Mouse (Mus musculus) midbrain, embryonic 16.5 days (tissue): ENCODE data around the gene Mdm2. TPM values are rescaled to one million over a fixed set of nuclear protein-coding genes. Genes with fewer than 3 reads are reported as not detected.

ENCODE experiments used
- ATAC-seq: fragments of 200-750 bp; cut with Nextera tagmentation; 2 replicates; pipeline ENCODE4 v1.8.0; 2017; ENCODE audit warnings: moderate TSS enrichment
- H3K27ac ChIP-seq: fragments of 300-500 bp; sonication (generic); 2 replicates; pipeline ENCODE4 v1.5.1; 2014; ENCODE audit warnings: mild to moderate bottlenecking, low read length, mixed read lengths
- H3K27me3 ChIP-seq: fragments of 300-500 bp; sonication (generic); 2 replicates; pipeline ENCODE4 v1.6.1; 2014; ENCODE audit warnings: low read depth, low read length, mixed read lengths; ENCODE audit not compliant: control insufficient read depth, insufficient read depth
- H3K36me3 ChIP-seq: fragments of 300-500 bp; sonication (generic); 2 replicates; pipeline ENCODE4 v1.6.1; 2014; ENCODE audit warnings: mild to moderate bottlenecking, low read length, moderate library complexity, mixed read lengths; ENCODE audit not compliant: control insufficient read depth, insufficient read depth
- H3K4me1 ChIP-seq: fragments of 300-500 bp; sonication (generic); 2 replicates; pipeline ENCODE4 v1.6.1; 2014; ENCODE audit warnings: mild to moderate bottlenecking, low read length, mixed read lengths; ENCODE audit not compliant: control insufficient read depth, insufficient read depth
- H3K4me2 ChIP-seq: fragments of 300-500 bp; sonication (generic); 2 replicates; pipeline ENCODE4 v1.6.1; 2014; ENCODE audit warnings: mild to moderate bottlenecking, low read length, mixed read lengths
- H3K4me3 ChIP-seq: fragments of 300-500 bp; sonication (generic); 2 replicates; pipeline ENCODE4 v1.5.1; 2014; ENCODE audit warnings: low read depth, mild to moderate bottlenecking, low read length, moderate library complexity, mixed read lengths
- H3K9ac ChIP-seq: fragments of 300-500 bp; sonication (generic); 2 replicates; pipeline ENCODE4 v1.6.1; 2014; ENCODE audit warnings: low read depth, low read length, mixed read lengths
- H3K9me3 ChIP-seq: fragments of 300-500 bp; sonication (generic); replicated peaks from 2 replicates; pipeline ENCODE4 v1.6.1; 2014; ENCODE audit warnings: mild to moderate bottlenecking, low read length, mixed read lengths; ENCODE audit not compliant: control insufficient read depth, poor library complexity, severe bottlenecking
- WGBS: fragments of 180-500 bp; shearing (Covaris S2); extraction: QIAGEN DNeasy Blood & Tissue Kit; methylation state at CpG from one replicate; pipeline ENCODE4 v1.1.7; 2014; 5-methylcytosine and 5-hydroxymethylcytosine counted together
- polyA plus RNA-seq: library from polyadenylated mRNA; unstranded; fragments of >200 nt; fragmentation: Nextera tagmentation; extraction: Ambion mirVana; gene quantifications from 2 replicates; pipeline ENCODE4 v1.2.1, GENCODE M21; 2015

The Mdm2 gene
- polyA plus RNA-seq, 1 experiment from 2014 or later, result 53.1 TPM

DNA sequence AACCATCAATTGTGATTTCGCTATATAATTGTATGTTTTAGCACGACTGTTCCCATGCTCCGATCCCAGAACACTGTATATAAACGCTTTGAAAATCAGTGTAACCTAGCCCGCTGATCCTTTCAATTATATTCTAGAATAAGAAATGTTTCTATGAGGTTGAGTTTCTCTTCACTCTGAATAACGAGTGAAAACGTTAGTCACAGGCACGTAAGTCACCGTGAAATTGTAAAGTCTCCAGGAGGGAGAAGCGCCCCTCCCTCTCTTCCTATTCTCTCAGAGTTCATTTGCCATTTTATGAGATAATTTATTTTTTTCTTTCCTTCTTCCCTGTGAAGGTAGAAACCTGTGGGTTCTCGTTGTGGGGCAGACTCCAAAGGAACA lies 51.1 kb downstream of the Mdm2 start:
- WGBS, result 51% methylated on average over 11 of the region's 11 CpGs

GRCm38 (mm10) chr10:117658522-117659429 lies 51.8 kb downstream of the Mdm2 start:
- Histone ChIP-seq H3K4me1 (no peaks in the 10 kb centered on the region), H3K4me2 (no peak overlapping the region), H3K36me3 (no peaks in the 10 kb centered on the region), H3K9me3 (no peaks in the 10 kb centered on the region), H3K27me3 (no peaks in the 10 kb centered on the region), H3K9ac (no peak overlapping the region), H3K4me3 (no peak overlapping the region), H3K27ac (no peak overlapping the region)
- WGBS, result 95% methylated on average over 14 of the region's 14 CpGs
- no peak for ATAC-seq

More for the DNA sequence above, 51.1 kb downstream of the Mdm2 start:
- ATAC-seq, result no peak
- Histone ChIP-seq H3K9ac (no peak overlapping the region), H3K27ac (no peak overlapping the region), H3K9me3 (no peaks in the 10 kb centered on the region), H3K36me3 (no peaks in the 10 kb centered on the region), H3K4me1 (no peaks in the 10 kb centered on the region), H3K27me3 (no peaks in the 10 kb centered on the region), H3K4me3 (no peak overlapping the region), H3K4me2 (no peak overlapping the region)

- Histone ChIP-seq H3K27me3 (no peaks in the 10 kb centered on the region), H3K27ac (no peak overlapping the region), H3K4me1 (no peaks in the 10 kb centered on the region), H3K4me3 (no peak overlapping the region), H3K9me3 (no peaks in the 10 kb centered on the region), H3K36me3 (no peaks in the 10 kb centered on the region), H3K4me2 (no peak overlapping the region), H3K9ac (no peak overlapping the region)
- no peak for ATAC-seq
- whole genome bisulfite sequencing, result 80% methylated on average over 3 of the region's 3 CpGs
Observed at GRCm38 (mm10) chr10:117657659-117658306, 52.8 kb downstream of the Mdm2 start.

GRCm38 (mm10) chr10:117656985-117657658 lies 53.4 kb downstream of the Mdm2 start:
- H3K9ac ChIP-seq, result no peak overlapping the region
- no peak for ATAC-seq
- H3K9me3 ChIP-seq, result no peaks in the 10 kb centered on the region
- H3K4me2 ChIP-seq, result no peak overlapping the region
- no peaks in the 10 kb centered on the region for H3K27me3 ChIP-seq
- WGBS, result 82% methylated on average over 7 of the region's 7 CpGs
- no peak overlapping the region for H3K27ac ChIP-seq
- no peaks in the 10 kb centered on the region for H3K36me3 ChIP-seq
- no peak overlapping the region for H3K4me3 ChIP-seq
- H3K4me1 ChIP-seq, result no peaks in the 10 kb centered on the region

- WGBS, result 91% methylated on average over 6 of the region's 6 CpGs
- Histone ChIP-seq H3K27ac (no peak overlapping the region), H3K27me3 (no peaks in the 10 kb centered on the region), H3K4me3 (no peak overlapping the region), H3K4me1 (no peaks in the 10 kb centered on the region), H3K36me3 (no peaks in the 10 kb centered on the region), H3K4me2 (no peak overlapping the region), H3K9me3 (no peaks in the 10 kb centered on the region), H3K9ac (no peak overlapping the region)
- ATAC-seq, result no peak
Observed at GRCm38 (mm10) chr10:117656662-117656962, 53.9 kb downstream of the Mdm2 start.

DNA sequence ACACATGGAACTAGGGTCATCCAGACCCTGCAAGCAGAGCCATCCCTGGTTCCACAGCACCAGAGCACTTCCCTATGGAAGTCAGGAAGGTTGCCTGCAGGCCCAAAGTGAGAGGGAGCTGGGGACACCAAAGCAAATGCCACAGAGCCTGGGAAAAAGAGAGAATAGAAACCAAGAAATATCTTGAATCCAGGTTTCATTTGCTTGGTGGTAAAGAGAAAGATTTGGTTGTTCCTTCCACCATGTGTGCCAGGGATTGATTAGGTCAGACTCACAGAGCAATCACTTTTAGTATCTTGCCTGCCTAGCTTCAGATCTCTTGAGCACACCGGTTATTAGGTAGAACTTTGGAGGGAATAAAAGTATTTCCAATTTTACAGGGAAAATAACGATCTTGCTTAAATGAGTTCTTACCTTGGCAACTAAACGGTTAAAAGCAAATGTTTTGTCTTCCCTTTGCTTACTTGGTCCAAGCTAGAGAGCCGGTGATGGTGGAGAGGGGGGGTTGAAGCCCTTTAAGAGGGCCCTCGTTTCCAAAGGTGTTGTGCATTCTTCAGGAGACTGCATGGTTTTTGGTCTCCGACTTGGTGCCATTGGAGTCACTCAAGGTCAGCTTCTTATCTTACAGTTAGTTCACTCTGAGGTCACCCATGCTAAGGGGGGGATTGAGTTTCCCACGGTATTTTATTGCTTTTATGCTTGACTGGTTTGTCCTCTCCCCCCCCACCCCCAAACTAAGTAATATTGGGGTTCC lies 54.5 kb downstream of the Mdm2 start:
- no peak for ATAC-seq

GRCm38 (mm10) chr10:117655460-117655859 lies 55.1 kb downstream of the Mdm2 start:
- Histone ChIP-seq H3K9me3 (no peaks in the 10 kb centered on the region), H3K27me3 (no peaks in the 10 kb centered on the region), H3K4me2 (no peak overlapping the region), H3K4me3 (no peak overlapping the region), H3K27ac (no peak overlapping the region), H3K9ac (no peak overlapping the region), H3K36me3 (no peaks in the 10 kb centered on the region), H3K4me1 (no peaks in the 10 kb centered on the region)
- 89% methylated on average over 9 of the region's 9 CpGs for WGBS
- ATAC-seq, result no peak

More for the DNA sequence above, 54.5 kb downstream of the Mdm2 start:
- Histone ChIP-seq H3K4me1 (no peaks in the 10 kb centered on the region), H3K27me3 (no peaks in the 10 kb centered on the region), H3K9me3 (no peaks in the 10 kb centered on the region), H3K4me3 (no peak overlapping the region), H3K27ac (no peak overlapping the region), H3K9ac (no peak overlapping the region), H3K36me3 (no peaks in the 10 kb centered on the region), H3K4me2 (no peak overlapping the region)
- 62% methylated on average over 7 of the region's 7 CpGs for WGBS

DNA sequence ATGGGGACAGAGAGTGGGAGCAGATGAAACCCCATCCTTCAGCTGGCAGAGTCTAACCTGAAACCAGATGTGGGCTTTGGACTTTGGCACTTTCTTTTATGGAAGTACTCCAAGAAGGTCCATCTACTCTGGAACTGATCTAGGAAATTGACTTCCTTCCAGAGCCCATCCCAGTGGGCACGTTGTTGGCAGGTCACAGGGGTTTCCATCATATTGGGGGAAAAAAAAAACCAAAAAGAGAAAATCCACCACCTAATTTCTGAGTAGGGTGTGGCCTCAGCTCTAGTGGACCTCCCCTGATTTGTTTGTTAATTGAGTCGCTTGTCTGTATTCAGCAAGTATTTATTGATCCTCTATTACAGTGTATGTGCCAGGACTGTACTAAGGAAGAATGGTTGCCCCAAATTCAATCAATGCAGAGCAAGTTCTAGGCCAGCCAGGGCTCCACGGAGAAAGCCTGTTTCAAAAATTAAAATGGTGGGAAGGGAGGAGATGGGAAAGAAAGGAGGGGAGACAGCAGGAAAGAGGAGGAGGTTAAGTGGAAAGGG lies 55.9 kb downstream of the Mdm2 start:
- Histone ChIP-seq H3K27ac (no peak overlapping the region), H3K36me3 (no peaks in the 10 kb centered on the region), H3K9ac (no peak overlapping the region), H3K4me1 (no peaks in the 10 kb centered on the region), H3K27me3 (no peaks in the 10 kb centered on the region), H3K4me2 (no peak overlapping the region), H3K4me3 (no peak overlapping the region), H3K9me3 (no peaks in the 10 kb centered on the region)
- 82% methylated on average over 3 of the region's 3 CpGs for WGBS
- ATAC-seq, result no peak
